In the genomic region with DNA sequence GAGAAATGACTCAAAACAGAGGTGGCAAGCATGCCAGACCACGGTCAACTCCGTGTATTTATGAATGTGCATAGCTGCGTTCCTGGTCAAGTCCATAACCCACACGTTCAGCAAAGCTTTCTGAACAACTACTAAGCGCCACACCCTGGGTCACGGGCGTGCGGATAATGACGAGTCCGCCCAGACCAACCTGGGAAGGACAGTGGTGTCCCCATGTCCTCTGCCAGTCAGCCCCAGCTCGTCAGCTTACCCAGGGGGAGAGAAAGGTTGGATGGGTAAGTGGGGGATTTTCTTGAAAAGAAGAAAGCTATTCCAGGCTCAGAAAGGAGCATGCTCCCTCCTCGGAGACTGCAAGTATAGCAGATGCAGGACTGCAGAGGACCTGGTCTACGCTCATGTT, we compare ENCODE assay signal across 11 mouse cellular contexts. TPM values are rescaled to one million over a fixed set of nuclear protein-coding genes. Genes with fewer than 3 reads are reported as not detected.
DNase-seq lines count a peak whose midpoint lies in the region; ATAC-seq and TF ChIP-seq lines count a peak whose summit lies in the region.
"Had no signal": no experiment of that assay in that cellular context is flagged by ENCODE, and none has a peak within 500 bp of the region (broad histone marks: within the 10 kb centered on the region; RNA-seq: fewer than 3 reads in every experiment).

No protein-coding gene starts in this region.

- no peak overlapping the region for H3K4me3 ChIP-seq in kidney, embryonic 15.5 days (replicated peaks)
- H3K4me3 ChIP-seq in cortical plate, adult 2 months (ENCODE audit: insufficient read depth, low read length) = peak overlapping the region; percentile 2; the same call in 1 of the 2 replicates
- H3K4me3 ChIP-seq in hindbrain, embryonic 12.5 days = no peak overlapping the region
- H3K4me3 ChIP-seq in liver, embryonic 13.5 days (replicated peaks) = peak overlapping the region; percentile 51
- H3K4me3 ChIP-seq: forebrain, embryonic 13.5 days had no signal

- H3K9ac ChIP-seq in kidney, embryonic 15.5 days = no peak overlapping the region
- no peak overlapping the region for H3K9ac ChIP-seq in hindbrain, embryonic 12.5 days
- peak overlapping the region; percentile 68 for H3K9ac ChIP-seq in liver, embryonic 13.5 days
- H3K9ac ChIP-seq: forebrain, embryonic 13.5 days had no signal

- no peak for TF ChIP-seq CTCF in cortical plate, adult 2 months (IDR thresholded peaks at IDR 0.05; ENCODE audit: extremely low read depth, insufficient read depth, low read length)

- TF ChIP-seq POLR2A in cortical plate, adult 2 months (IDR thresholded peaks at IDR 0.05; ENCODE audit: extremely low read depth, insufficient read depth, low read length) = no peak

- H3K9me3 ChIP-seq in kidney, embryonic 15.5 days (replicated peaks) = no peaks in the 10 kb centered on the region
- H3K9me3 ChIP-seq in hindbrain, embryonic 12.5 days (replicated peaks) = no peaks in the 10 kb centered on the region
- H3K9me3 ChIP-seq in liver, embryonic 13.5 days (replicated peaks) = no peaks in the 10 kb centered on the region
- H3K9me3 ChIP-seq: forebrain, embryonic 13.5 days had no signal

- no peaks in the 10 kb centered on the region for H3K36me3 ChIP-seq in kidney, embryonic 15.5 days
- H3K36me3 ChIP-seq in hindbrain, embryonic 12.5 days = no peaks in the 10 kb centered on the region
- no peaks in the 10 kb centered on the region for H3K36me3 ChIP-seq in liver, embryonic 13.5 days

- 69% methylated on average over 13 of the region's 13 CpGs for WGBS in kidney, embryonic 15.5 days
- 71% methylated on average over 13 of the region's 13 CpGs for WGBS in hindbrain, embryonic 12.5 days
- WGBS in liver, embryonic 13.5 days (ENCODE audit: insufficient replicate concordance) = 37% methylated on average over 13 of the region's 13 CpGs

- peaks cover 55% of the 10 kb centered on the region for H3K27me3 ChIP-seq in kidney, embryonic 15.5 days
- peaks cover 38% of the 10 kb centered on the region for H3K27me3 ChIP-seq in hindbrain, embryonic 12.5 days
- peaks cover 25% of the 10 kb centered on the region for H3K27me3 ChIP-seq in liver, embryonic 13.5 days

- peak overlapping the region; percentile 28; the same call in 1 of the 2 replicates for H3K4me2 ChIP-seq in kidney, embryonic 15.5 days
- peak overlapping the region; percentile 25 for H3K4me2 ChIP-seq in hindbrain, embryonic 12.5 days (replicated peaks)
- peak overlapping the region; percentile 79 for H3K4me2 ChIP-seq in liver, embryonic 13.5 days
- H3K4me2 ChIP-seq: forebrain, embryonic 13.5 days had no signal

- DNase-seq in kidney, postnatal 10 days = no peak
- no peak for DNase-seq in liver, embryonic 13.5 days
- DNase-seq in right cerebral cortex, postnatal 25 days = no peak
- no peak for DNase-seq in embryo, embryonic 9.5 days (ENCODE audit: extremely low spot score)
- DNase-seq: cerebellum, postnatal 36 days; right cerebral cortex, adult 18-20 months had no signal

- no peak overlapping the region for H3K27ac ChIP-seq in kidney, embryonic 15.5 days
- H3K27ac ChIP-seq in cortical plate, adult 2 months (ENCODE audit: insufficient read depth, low read length) = no peak overlapping the region
- no peak overlapping the region for H3K27ac ChIP-seq in hindbrain, embryonic 12.5 days
- peak overlapping the region; percentile 94 for H3K27ac ChIP-seq in liver, embryonic 13.5 days
- H3K27ac ChIP-seq: forebrain, embryonic 13.5 days; kidney, postnatal 0 days had no signal

- ATAC-seq in kidney, embryonic 15.5 days (replicated peaks; ENCODE audit: low FRiP score) = no peak
- ATAC-seq in hindbrain, embryonic 12.5 days (ENCODE audit: low FRiP score) = no peak
- ATAC-seq in liver, embryonic 13.5 days (ENCODE audit: low read depth) = peak; percentile 63
- ATAC-seq: forebrain, embryonic 13.5 days had no signal

- H3K4me1 ChIP-seq in kidney, embryonic 15.5 days = peaks cover 5% of the 10 kb centered on the region
- H3K4me1 ChIP-seq in cortical plate, adult 2 months (ENCODE audit: control insufficient read depth, insufficient read depth, low read length) = no peaks in the 10 kb centered on the region
- peaks cover 10% of the 10 kb centered on the region for H3K4me1 ChIP-seq in hindbrain, embryonic 12.5 days
- H3K4me1 ChIP-seq in liver, embryonic 13.5 days (replicated peaks) = peaks cover 51% of the 10 kb centered on the region

RNA-seq across cellular contexts. Expression of a gene that starts 12.7 kb away (rescaled TPM):
- 3.8 and 4.4 TPM in 2 replicates for polyA plus RNA-seq in kidney, embryonic 15.5 days (2015; fragmentation: Nextera tagmentation; extraction: Ambion mirVana)
- 21.8 and 22.5 TPM in 2 replicates for polyA plus RNA-seq in cortical plate, adult 2 months (2012; rRNA removed)
- 6.7 and 6.8 TPM in 2 replicates for polyA plus RNA-seq in hindbrain, embryonic 12.5 days (2016; fragmentation: Nextera tagmentation; extraction: Ambion mirVana)
- 2.3 and 2.5 TPM in 2 replicates for polyA plus RNA-seq in liver, embryonic 13.5 days (2015; fragmentation: Nextera tagmentation; extraction: Ambion mirVana)

RNA-seq across cellular contexts. Expression of a gene that starts 25.7 kb away (rescaled TPM):
- polyA plus RNA-seq in kidney, embryonic 15.5 days (2015; fragmentation: Nextera tagmentation; extraction: Ambion mirVana) = 71.6 and 82.8 TPM in 2 replicates
- polyA plus RNA-seq in cortical plate, adult 2 months (2012; rRNA removed) = 104 and 119 TPM in 2 replicates
- polyA plus RNA-seq in hindbrain, embryonic 12.5 days (2016; fragmentation: Nextera tagmentation; extraction: Ambion mirVana) = 53.8 and 56.8 TPM in 2 replicates
- 26.4 and 29.6 TPM in 2 replicates for polyA plus RNA-seq in liver, embryonic 13.5 days (2015; fragmentation: Nextera tagmentation; extraction: Ambion mirVana)

RNA-seq across cellular contexts. Expression of a gene that starts 38.9 kb away (rescaled TPM):
- polyA plus RNA-seq in kidney, embryonic 15.5 days (2015; fragmentation: Nextera tagmentation; extraction: Ambion mirVana) = 25.9 and 28.4 TPM in 2 replicates
- polyA plus RNA-seq in cortical plate, adult 2 months (2012; rRNA removed) = 2.8 and 3.1 TPM in 2 replicates
- 26.9 and 29.6 TPM in 2 replicates for polyA plus RNA-seq in hindbrain, embryonic 12.5 days (2016; fragmentation: Nextera tagmentation; extraction: Ambion mirVana)
- 5.2 and 5.4 TPM in 2 replicates for polyA plus RNA-seq in liver, embryonic 13.5 days (2015; fragmentation: Nextera tagmentation; extraction: Ambion mirVana)

Comparison
In these comparisons a context has a peak if more than half of its experiments do, and no peak if none do; other contexts are left out.
1. H3K4me2 ChIP-seq: peak in every context shown above with its lines; median percentile 79 in liver, embryonic 13.5 days; 28 in kidney, embryonic 15.5 days; 25 in hindbrain, embryonic 12.5 days.
2. H3K4me3 ChIP-seq: peak in cortical plate, adult 2 months (single experiment) and liver, embryonic 13.5 days (single experiment); none in kidney, embryonic 15.5 days (single experiment) and hindbrain, embryonic 12.5 days (single experiment).